Mouse (Mus musculus) macrophage (primary cell): ENCODE measurements around the gene Polr3b. TPM values are rescaled to one million over a fixed set of nuclear protein-coding genes. Genes with fewer than 3 reads are reported as not detected.
A peak's percentile ranks its signal among the peaks of the same experiment; 100 is the strongest.

Source experiments
- H3K27ac ChIP-seq: fragments of 350-480 bp; formaldehyde crosslinking; 2 replicates; pipeline ENCODE4 v1.9.0; 2021
- H3K36me3 ChIP-seq: fragments of 350-480 bp; formaldehyde crosslinking; 2 replicates; pipeline ENCODE4 v1.9.0; 2021; ENCODE audit errors: inconsistent target
- H3K4me3 ChIP-seq: fragments of 350-480 bp; formaldehyde crosslinking; 2 replicates; pipeline ENCODE4 v1.9.0; 2021; ENCODE audit errors: inconsistent target
- H3K79me2 ChIP-seq: fragments of 350-480 bp; formaldehyde crosslinking; 2 replicates; pipeline ENCODE4 v1.9.0; 2021; ENCODE audit errors: inconsistent target
- WGBS: methylation state at CpG from one replicate; pipeline ENCODE4 v1.1.7; 2026; ENCODE audit warnings: inconsistent platforms; ENCODE audit not compliant: missing documents; 5-methylcytosine and 5-hydroxymethylcytosine counted together
- polyA plus RNA-seq: library from polyadenylated mRNA; stranded (reverse); fragments of 250-400 nt; gene quantifications from 3 replicates; pipeline ENCODE4 v1.2.4, GENCODE M21; 2018; ENCODE audit warnings: inconsistent platforms

Polr3b gene
- polyA plus RNA-seq, 1 experiment from 2014 or later, result 15.9 TPM

GRCm38 (mm10) chr10:84592745-84593144 lies 29.3 kb upstream of the Polr3b start:
- WGBS, result 91% methylated on average over 3 of the region's 3 CpGs
- H3K27ac ChIP-seq, result no peak overlapping the region
- no peak overlapping the region for H3K4me3 ChIP-seq
- H3K36me3 ChIP-seq, result peaks cover 19% of the 10 kb centered on the region; the same call in 1 of the 2 replicates
- no peaks in the 10 kb centered on the region for H3K79me2 ChIP-seq

GRCm38 (mm10) chr10:84597127-84597785 lies 24.8 kb upstream of the Polr3b start:
- peaks cover 5% of the 10 kb centered on the region; the same call in 1 of the 2 replicates for H3K36me3 ChIP-seq
- H3K4me3 ChIP-seq, result no peak overlapping the region
- peak overlapping the region; percentile 17 for H3K27ac ChIP-seq
- 64% methylated on average over 3 of the region's 3 CpGs for WGBS
- no peaks in the 10 kb centered on the region for H3K79me2 ChIP-seq

- Histone ChIP-seq H3K27ac (peak overlapping the region; percentile 17), H3K4me3 (no peak overlapping the region), H3K79me2 (no peaks in the 10 kb centered on the region), H3K36me3 (peaks cover 5% of the 10 kb centered on the region; the same call in 1 of the 2 replicates)
- WGBS, result 86% methylated on average over 1 of the region's 1 CpGs
Measured at GRCm38 (mm10) chr10:84598172-84598571, 23.9 kb upstream of the Polr3b start.

GRCm38 (mm10) chr10:84600136-84600535 lies 22.0 kb upstream of the Polr3b start:
- Histone ChIP-seq H3K27ac (no peak overlapping the region), H3K4me3 (no peak overlapping the region), H3K79me2 (no peaks in the 10 kb centered on the region), H3K36me3 (no peaks in the 10 kb centered on the region; the same call in 1 of the 2 replicates)
- WGBS, result 95% methylated on average over 6 of the region's 6 CpGs

GRCm38 (mm10) chr10:84604335-84604734 lies 17.8 kb upstream of the Polr3b start:
- H3K4me3 ChIP-seq, result no peak overlapping the region
- 100% methylated on average over 1 of the region's 1 CpGs for WGBS
- no peak overlapping the region for H3K27ac ChIP-seq
- H3K36me3 ChIP-seq, result peaks cover 7% of the 10 kb centered on the region; the same call in 1 of the 2 replicates
- no peaks in the 10 kb centered on the region for H3K79me2 ChIP-seq

- 0 out of 2 replicates have a peak, but pooled peaks cover 7% of the 10 kb centered on the region for H3K36me3 ChIP-seq
- H3K27ac ChIP-seq, result no peak overlapping the region
- no peaks in the 10 kb centered on the region for H3K79me2 ChIP-seq
- no peak overlapping the region for H3K4me3 ChIP-seq
- 95% methylated on average over 3 of the region's 3 CpGs for WGBS
Measured at GRCm38 (mm10) chr10:84608361-84608760, 13.7 kb upstream of the Polr3b start.

- Histone ChIP-seq H3K36me3 (0 out of 2 replicates have a peak, but pooled peaks cover 7% of the 10 kb centered on the region), H3K79me2 (no peaks in the 10 kb centered on the region), H3K27ac (no peak overlapping the region), H3K4me3 (no peak overlapping the region)
- 95% methylated on average over 4 of the region's 4 CpGs for WGBS
Measured at GRCm38 (mm10) chr10:84610324-84610723, 11.8 kb upstream of the Polr3b start.

- WGBS, result 89% methylated on average over 3 of the region's 3 CpGs
- Histone ChIP-seq H3K4me3 (no peak overlapping the region), H3K79me2 (no peaks in the 10 kb centered on the region), H3K36me3 (0 out of 2 replicates have a peak, but pooled peaks cover 7% of the 10 kb centered on the region), H3K27ac (no peak overlapping the region)
Measured at GRCm38 (mm10) chr10:84610783-84611182, 11.3 kb upstream of the Polr3b start.

- H3K27ac ChIP-seq, result no peak overlapping the region
- no peaks in the 10 kb centered on the region for H3K79me2 ChIP-seq
- no peak overlapping the region for H3K4me3 ChIP-seq
- H3K36me3 ChIP-seq, result 0 out of 2 replicates have a peak, but pooled peaks cover 7% of the 10 kb centered on the region
- 68% methylated on average over 3 of the region's 3 CpGs for WGBS
Measured at GRCm38 (mm10) chr10:84611664-84612063, 10.4 kb upstream of the Polr3b start.

GRCm38 (mm10) chr10:84612281-84612680 lies 9.8 kb upstream of the Polr3b start:
- 94% methylated on average over 2 of the region's 2 CpGs for WGBS
- Histone ChIP-seq H3K79me2 (no peaks in the 10 kb centered on the region), H3K27ac (no peak overlapping the region), H3K4me3 (no peak overlapping the region), H3K36me3 (0 out of 2 replicates have a peak, but pooled peaks cover 7% of the 10 kb centered on the region)

GRCm38 (mm10) chr10:84613366-84613765 lies 8.7 kb upstream of the Polr3b start:
- Histone ChIP-seq H3K4me3 (no peak overlapping the region), H3K36me3 (0 out of 2 replicates have a peak, but pooled peaks cover 7% of the 10 kb centered on the region), H3K27ac (no peak overlapping the region), H3K79me2 (no peaks in the 10 kb centered on the region)
- WGBS, result 92% methylated on average over 8 of the region's 8 CpGs

GRCm38 (mm10) chr10:84615076-84615475 lies 7.0 kb upstream of the Polr3b start:
- Histone ChIP-seq H3K79me2 (no peaks in the 10 kb centered on the region), H3K4me3 (no peak overlapping the region), H3K27ac (no peak overlapping the region; the same call in 1 of the 2 replicates), H3K36me3 (no peaks in the 10 kb centered on the region)
- WGBS, result 83% methylated on average over 3 of the region's 3 CpGs

- Histone ChIP-seq H3K27ac (no peak overlapping the region), H3K4me3 (no peak overlapping the region), H3K36me3 (peaks cover 41% of the 10 kb centered on the region), H3K79me2 (no peaks in the 10 kb centered on the region)
- 72% methylated on average over 5 of the region's 5 CpGs for WGBS
Measured at GRCm38 (mm10) chr10:84631182-84631581, 9.1 kb downstream of the Polr3b start.

- 95% methylated on average over 4 of the region's 4 CpGs for WGBS
- Histone ChIP-seq H3K27ac (no peak overlapping the region), H3K4me3 (no peak overlapping the region), H3K36me3 (peaks cover 49% of the 10 kb centered on the region), H3K79me2 (no peaks in the 10 kb centered on the region)
Measured at GRCm38 (mm10) chr10:84632005-84632404, 9.9 kb downstream of the Polr3b start.

GRCm38 (mm10) chr10:84636656-84637055 lies 14.6 kb downstream of the Polr3b start:
- 92% methylated on average over 10 of the region's 10 CpGs for WGBS
- H3K79me2 ChIP-seq, result no peaks in the 10 kb centered on the region
- H3K4me3 ChIP-seq, result no peak overlapping the region
- H3K36me3 ChIP-seq, result peaks cover 56% of the 10 kb centered on the region
- H3K27ac ChIP-seq, result no peak overlapping the region
